Mouse (Mus musculus) MEL (cell line): ENCODE data around the gene Rftn2. TPM values are rescaled to one million over a fixed set of nuclear protein-coding genes. Genes with fewer than 3 reads are reported as not detected.

Source experiments
- DNase-seq: peaks from one replicate; pipeline ENCODE4 v3.0.0; 2011; ENCODE audit warnings: low read depth, low spot score
- H3K27ac ChIP-seq: 2 replicates; pipeline ENCODE4 v1.5.1; 2012; ENCODE audit warnings: low read depth, mild to moderate bottlenecking, control low read depth, low read length, moderate library complexity; ENCODE audit not compliant: control insufficient read depth
- H3K27me3 ChIP-seq, 2 experiments: fragments of 150-350 bp in 1 of 2; sonication (generic) in 1 of 2; 2 replicates each; pipeline ENCODE4 v1.6.1; 2012; ENCODE audit warnings: low read length in 2 of 2, mild to moderate bottlenecking in 2 of 2, improper control_type of control experiment in 1 of 2, moderate library complexity in 1 of 2; ENCODE audit not compliant: insufficient read depth in 2 of 2, control insufficient read depth in 1 of 2
- H3K36me3 ChIP-seq, 2 experiments: 2 replicates each; pipeline ENCODE4 v1.6.1; 2012 to 2014; ENCODE audit warnings: low read length in 2 of 2, improper control_type of control experiment in 1 of 2, inconsistent platforms in 1 of 2, mild to moderate bottlenecking in 1 of 2; ENCODE audit not compliant: insufficient read depth in 2 of 2, control insufficient read depth in 1 of 2
- H3K4me1 ChIP-seq, 2 experiments: fragments of 150-350 bp in 1 of 2; sonication (generic) in 1 of 2; 2 replicates each; pipeline ENCODE4 v1.6.1; 2012; ENCODE audit warnings: low read length in 2 of 2, improper control_type of control experiment in 1 of 2, mild to moderate bottlenecking in 1 of 2; ENCODE audit not compliant: insufficient read depth in 2 of 2, control insufficient read depth in 1 of 2
- H3K4me3 ChIP-seq, 2 experiments: fragments of 150-350 bp in 1 of 2; sonication (generic) in 1 of 2; 2 replicates each; pipeline ENCODE4 v1.5.1; 2012; ENCODE audit warnings: low read depth in 2 of 2, low read length in 2 of 2, mild to moderate bottlenecking in 2 of 2, moderate library complexity in 2 of 2, control low read depth in 1 of 2, improper control_type of control experiment in 1 of 2; ENCODE audit not compliant: control insufficient read depth in 1 of 2, insufficient read depth in 1 of 2
- H3K79me2 ChIP-seq: 2 replicates; pipeline ENCODE4 v1.6.1; 2012; ENCODE audit warnings: mild to moderate bottlenecking, low read length, moderate library complexity; ENCODE audit not compliant: control insufficient read depth, poor library complexity, insufficient read depth
- H3K9ac ChIP-seq: 2 replicates; pipeline ENCODE4 v1.6.1; 2012; ENCODE audit warnings: low read depth, mild to moderate bottlenecking, control low read depth, low read length, moderate library complexity; ENCODE audit not compliant: control insufficient read depth, poor library complexity, severe bottlenecking
- H3K9me3 ChIP-seq: fragments of 150-350 bp; sonication (generic); replicated peaks from 2 replicates; pipeline ENCODE4 v1.6.1; 2012; ENCODE audit warnings: mild to moderate bottlenecking, low read length, improper control_type of control experiment, moderate library complexity; ENCODE audit not compliant: insufficient read depth
- BHLHE40 ChIP-seq: IDR thresholded peaks from 2 replicates; pipeline ENCODE4 v1.6.1; 2012; ENCODE audit warnings: low read depth, mild to moderate bottlenecking, inconsistent platforms, low read length, improper control_type of control experiment, borderline replicate concordance
- EP300 ChIP-seq, 2 experiments: IDR thresholded peaks; 2 replicates each; pipeline ENCODE4 v1.6.1; 2011; ENCODE audit warnings: improper control_type of control experiment in 2 of 2, low read length in 2 of 2, low read depth in 1 of 2, mild to moderate bottlenecking in 1 of 2
- ETS1 ChIP-seq: IDR thresholded peaks from 2 replicates; pipeline ENCODE4 v1.6.1; 2012; ENCODE audit warnings: low read depth, mild to moderate bottlenecking, inconsistent platforms, low read length, improper control_type of control experiment, moderate library complexity
- GABPA ChIP-seq: IDR thresholded peaks from 2 replicates; pipeline ENCODE4 v1.6.1; 2012; ENCODE audit warnings: low read depth, mild to moderate bottlenecking, inconsistent platforms, low read length, improper control_type of control experiment, moderate library complexity
- GATA1 ChIP-seq: IDR thresholded peaks from 2 replicates; pipeline ENCODE4 v1.6.1; 2011; ENCODE audit warnings: low read depth, low read length, improper control_type of control experiment
- MAFK ChIP-seq: IDR thresholded peaks from 2 replicates; pipeline ENCODE4 v1.6.1; 2011; ENCODE audit warnings: low read depth, mild to moderate bottlenecking, low read length, improper control_type of control experiment, borderline replicate concordance
- MAX ChIP-seq: IDR thresholded peaks from 2 replicates; pipeline ENCODE4 v1.6.1; 2011; ENCODE audit warnings: low read length, improper control_type of control experiment
- MAZ ChIP-seq: IDR thresholded peaks from 2 replicates; pipeline ENCODE4 v1.6.1; 2012; ENCODE audit warnings: low read depth, mild to moderate bottlenecking, inconsistent platforms, low read length, improper control_type of control experiment
- MYB ChIP-seq: IDR thresholded peaks from 2 replicates; pipeline ENCODE4 v1.6.1; 2011; ENCODE audit warnings: mild to moderate bottlenecking, low read depth, low read length, improper control_type of control experiment
- MYC ChIP-seq: IDR thresholded peaks from 2 replicates; pipeline ENCODE4 v1.6.1; 2011; ENCODE audit warnings: low read depth, mild to moderate bottlenecking, low read length, improper control_type of control experiment, moderate library complexity
- NELFE ChIP-seq: IDR thresholded peaks from 2 replicates; pipeline ENCODE4 v1.6.1; 2011; ENCODE audit warnings: low read depth, low read length, improper control_type of control experiment
- RAD21 ChIP-seq: IDR thresholded peaks from 2 replicates; pipeline ENCODE4 v1.6.1; 2011; ENCODE audit warnings: mild to moderate bottlenecking, low read depth, low read length, improper control_type of control experiment
- SIN3A ChIP-seq: IDR thresholded peaks from 2 replicates; pipeline ENCODE4 v1.6.1; 2012; ENCODE audit warnings: low read length, improper control_type of control experiment, inconsistent platforms
- TBP ChIP-seq: IDR thresholded peaks from 2 replicates; pipeline ENCODE4 v1.8.0; 2011; ENCODE audit warnings: low read depth, low read length, improper control_type of control experiment
- TCF12 ChIP-seq: IDR thresholded peaks from 2 replicates; pipeline ENCODE4 v1.6.1; 2014; ENCODE audit warnings: low read depth, mild to moderate bottlenecking, inconsistent platforms, low read length, improper control_type of control experiment, moderate library complexity
- UBTF ChIP-seq: IDR thresholded peaks from 2 replicates; pipeline ENCODE4 v1.6.1; 2012; ENCODE audit warnings: low read depth, mild to moderate bottlenecking, inconsistent platforms, low read length, improper control_type of control experiment, moderate library complexity, borderline replicate concordance; ENCODE audit not compliant: insufficient read depth
- USF1 ChIP-seq: IDR thresholded peaks from 2 replicates; pipeline ENCODE4 v1.6.1; 2014; ENCODE audit warnings: low read depth, mild to moderate bottlenecking, inconsistent platforms, low read length, improper control_type of control experiment, moderate library complexity
- USF2 ChIP-seq, 2 experiments: IDR thresholded peaks; 2 replicates each; pipeline ENCODE4 v1.6.1; 2011 to 2012; ENCODE audit warnings: improper control_type of control experiment in 2 of 2, low read length in 2 of 2, borderline replicate concordance in 1 of 2, inconsistent platforms in 1 of 2, low read depth in 1 of 2, mild to moderate bottlenecking in 1 of 2; ENCODE audit not compliant: insufficient read depth in 1 of 2
- ZC3H11A ChIP-seq: IDR thresholded peaks from 2 replicates; pipeline ENCODE4 v1.6.1; 2012; ENCODE audit warnings: low read depth, mild to moderate bottlenecking, inconsistent platforms, low read length, improper control_type of control experiment
- ZKSCAN1 ChIP-seq: IDR thresholded peaks from 2 replicates; pipeline ENCODE4 v1.6.1; 2012; ENCODE audit warnings: low read depth, mild to moderate bottlenecking, inconsistent platforms, low read length, improper control_type of control experiment, moderate library complexity
- polyA plus RNA-seq, 2 experiments: library from polyadenylated mRNA; stranded (reverse) in 1 of 2; unstranded in 1 of 2; fragments of >175 nt in 1 of 2; fragments of >200 nt in 1 of 2; gene quantifications; 2 replicates each; pipeline versions ENCODE4 v1.2.1 to v1.2.4; 2012; ENCODE audit warnings: low replicate concordance in 2 of 2, low read depth in 1 of 2; ENCODE audit not compliant: insufficient read length in 2 of 2, insufficient read depth in 1 of 2, missing spikeins in 1 of 2
- total RNA-seq: library from RNA; depleted of rRNA; stranded (reverse); fragments of 300-350 nt; gene quantifications from 2 replicates; pipeline ENCODE4 v1.2.3, GENCODE M21; 2012

Gene Rftn2
- total and polyA plus RNA-seq, 3 experiments = 0.01 TPM; not detected in 2

DNA sequence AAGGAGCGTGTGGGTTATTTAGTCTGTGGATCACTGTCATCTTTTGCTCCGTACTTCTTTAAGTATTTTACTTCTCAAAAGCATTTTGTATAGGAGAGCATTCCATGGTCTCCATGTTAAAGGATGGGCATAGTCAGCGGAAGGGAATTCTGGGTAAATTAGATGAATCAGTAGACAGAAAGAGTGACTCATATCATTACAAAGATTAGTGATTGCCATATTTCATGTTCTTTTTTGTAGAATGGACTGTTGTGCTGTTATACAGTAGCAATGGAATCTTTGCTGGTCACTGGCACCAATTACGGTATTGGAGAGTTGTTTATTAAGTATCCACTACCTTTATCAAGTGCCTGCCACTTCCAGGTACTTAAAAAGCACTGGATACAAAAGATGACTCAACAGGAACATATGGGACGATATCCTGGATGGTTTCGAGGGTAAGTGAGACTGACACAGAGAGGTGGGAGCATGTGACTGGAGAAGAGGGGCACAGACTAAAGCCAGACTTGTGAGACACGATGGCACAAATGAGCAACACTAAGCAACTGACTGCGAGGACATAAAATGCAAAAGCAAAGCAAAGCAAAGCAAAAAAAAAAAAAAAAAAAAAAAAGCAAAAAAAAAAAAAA lies 1.8 kb upstream of the Rftn2 start:
- Histone ChIP-seq H3K27ac (no peak overlapping the region), H3K36me3 (no peaks in the 10 kb centered on the region), H3K4me1 (no peaks in the 10 kb centered on the region), H3K27me3 (peaks cover 0 to 1% of the 10 kb centered on the region in 2 experiments; a peak in 3 of 4 replicates), H3K4me3 (no peak overlapping the region), H3K9me3 (no peaks in the 10 kb centered on the region), H3K9ac (no peak overlapping the region), H3K79me2 (no peaks in the 10 kb centered on the region)
- TF ChIP-seq ETS1 (no peak), SIN3A (no peak), USF1 (no peak), TCF12 (no peak), UBTF (no peak), TBP (no peak), RAD21 (no peak), NELFE (no peak), MYC (no peak), MAX (no peak), ZC3H11A (no peak), EP300 (IDR thresholded peaks at IDR 0.05; ENCODE audit: low read depth in 1 of 2, low read length in 2 of 2) (no peak), MAZ (no peak), GATA1 (no peak), USF2 (IDR thresholded peaks at IDR 0.05; ENCODE audit: borderline replicate concordance in 1 of 2, insufficient read depth in 1 of 2, low read depth in 1 of 2, low read length in 2 of 2) (no peak), MAFK (no peak), MYB (no peak), BHLHE40 (no peak), GABPA (no peak), ZKSCAN1 (no peak)
- DNase-seq = no peak

- H3K27me3 ChIP-seq = peaks cover 0 to 1% of the 10 kb centered on the region in 2 experiments; a peak in 3 of 4 replicates
Measured at GRCm38 (mm10) chr1:55227376-55227775, 794 bp upstream of the Rftn2 start.

More at GRCm38 (mm10) chr1:55227376-55227775, 794 bp upstream of the Rftn2 start:
- Histone ChIP-seq H3K79me2 (no peaks in the 10 kb centered on the region), H3K4me3 (no peak overlapping the region), H3K9me3 (no peaks in the 10 kb centered on the region), H3K27ac (no peak overlapping the region), H3K9ac (no peak overlapping the region), H3K36me3 (no peaks in the 10 kb centered on the region), H3K4me1 (no peaks in the 10 kb centered on the region)
- DNase-seq = no peak
- no peak for TF ChIP-seq NELFE
